Mouse (Mus musculus): ENCODE measurements around the gene Itga7. TPM values are rescaled to one million over a fixed set of nuclear protein-coding genes. Genes with fewer than 3 reads are reported as not detected.
"Not testable (repeated sequence)": the region's sequence is repeated elsewhere in the genome, so short reads cannot be mapped to it uniquely, and the experiment has no call there.

Itga7 gene
- polyA plus RNA-seq, 1 experiment: 12.6 TPM

GRCm38 (mm10) chr10:128972841-128973240 is 39.2 kb downstream of the Itga7 start:
- no peak for DNase-seq (ENCODE audit: low read depth, low spot score)
- WGBS: 77% methylated on average over 4 of the region's 4 CpGs

- 59% methylated on average over 3 of the region's 3 CpGs for WGBS
- DNase-seq (ENCODE audit: low read depth, low spot score): no peak
These were observed 42.8 kb downstream of the Itga7 start for GRCm38 (mm10) chr10:128976395-128976794.

- no peak for DNase-seq (ENCODE audit: low read depth, low spot score)
These were observed 44.0 kb downstream of the Itga7 start for GRCm38 (mm10) chr10:128977522-128978114.

DNA sequence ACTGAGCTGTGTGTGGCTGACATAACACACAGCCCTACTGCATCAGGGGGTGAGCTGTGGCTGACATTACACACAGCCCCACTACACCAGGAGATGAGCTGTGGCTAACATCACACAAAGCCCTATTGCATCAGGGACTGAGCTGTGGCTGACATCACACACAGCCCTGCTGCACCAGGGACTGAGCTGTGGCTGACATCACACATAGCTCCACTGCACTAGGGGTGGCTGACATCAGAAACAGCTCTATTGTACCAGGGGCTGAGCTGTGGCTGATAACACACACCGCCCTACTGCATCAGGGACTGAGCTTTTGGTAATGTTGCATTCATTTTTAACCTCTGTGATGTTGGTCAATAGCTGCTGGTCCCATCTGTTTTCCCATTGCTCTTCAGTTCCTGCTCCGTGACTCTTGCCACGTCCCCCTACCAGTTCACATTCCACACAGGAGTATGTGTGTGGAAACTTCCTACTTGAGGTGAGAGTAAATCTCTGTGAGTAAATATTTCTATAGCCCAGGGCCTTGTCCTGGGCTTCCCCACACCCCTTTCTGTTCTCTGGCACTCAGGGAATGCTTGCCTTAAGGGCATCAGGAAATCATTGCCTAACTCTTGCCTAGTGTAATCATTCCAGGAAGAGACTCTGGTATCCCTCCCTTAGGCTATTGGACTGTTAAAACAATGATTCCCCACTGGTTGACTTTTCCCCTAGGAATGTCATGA is 47.2 kb downstream of the Itga7 start:
- no peak for DNase-seq (ENCODE audit: low read depth, low spot score)
- WGBS: 56% methylated on average over 3 of the region's 3 CpGs

More at GRCm38 (mm10) chr10:128977522-128978114, 44.0 kb downstream of the Itga7 start:
- 8% methylated on average over 9 of the region's 9 CpGs for WGBS

- 79% methylated on average over 1 of the region's 1 CpGs for WGBS
- not testable (repeated sequence) for DNase-seq (ENCODE audit: low read depth, low spot score)
These were observed 55.5 kb downstream of the Itga7 start, which contains the start of gene Olfr9 for GRCm38 (mm10) chr10:128989131-128989530. Gene Olfr9, plus strand, starts transcription at chr10:128989431.

DNA sequence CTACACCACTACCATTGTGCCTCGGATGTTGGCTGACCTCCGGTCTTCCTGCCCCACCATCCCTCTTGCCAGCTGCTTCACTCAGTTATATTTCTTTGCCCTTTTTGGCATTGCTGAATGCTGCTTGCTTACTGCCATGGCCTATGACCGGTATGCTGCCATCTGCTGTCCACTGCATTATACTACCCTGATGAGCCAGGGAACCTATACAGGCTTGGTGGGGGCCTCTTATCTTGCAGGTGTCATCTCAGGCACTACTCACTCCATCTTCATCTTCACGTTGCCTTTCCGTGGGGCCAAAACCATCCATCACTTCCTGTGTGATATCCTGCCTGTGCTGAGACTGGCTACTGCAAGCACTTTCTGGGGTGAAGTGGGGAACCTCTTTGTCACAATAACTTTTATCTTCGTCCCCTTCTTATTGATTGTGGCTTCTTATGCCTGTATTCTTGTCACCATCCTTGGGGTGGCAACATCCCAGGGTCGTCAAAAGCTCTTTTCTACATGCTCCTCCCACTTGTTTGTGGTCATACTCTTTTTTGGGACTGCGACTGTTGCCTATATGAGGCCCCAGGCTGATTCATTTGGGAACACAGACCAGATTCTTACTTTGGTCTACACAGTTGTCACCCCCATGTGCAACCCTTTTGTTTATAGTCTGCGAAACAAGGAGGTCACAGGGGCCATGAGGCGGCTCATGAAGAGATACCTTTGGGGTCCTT is 56.7 kb downstream of the Itga7 start:
- WGBS: 55% methylated on average over 7 of the region's 10 CpGs

GRCm38 (mm10) chr10:128990994-128991393 is 57.4 kb downstream of the Itga7 start:
- DNase-seq (ENCODE audit: low read depth, low spot score): no peak

More for the DNA sequence above, 56.7 kb downstream of the Itga7 start:
- DNase-seq (ENCODE audit: low read depth, low spot score): not testable (repeated sequence)

- no peak for DNase-seq (ENCODE audit: low read depth, low spot score)
- WGBS: 88% methylated on average over 1 of the region's 1 CpGs
These were observed 62.2 kb downstream of the Itga7 start for GRCm38 (mm10) chr10:128995796-128996195.

- no peak for DNase-seq (ENCODE audit: low read depth, low spot score)
- 65% methylated on average over 4 of the region's 4 CpGs for WGBS
These were observed 63.0 kb downstream of the Itga7 start for GRCm38 (mm10) chr10:128996523-128997040.

DNA sequence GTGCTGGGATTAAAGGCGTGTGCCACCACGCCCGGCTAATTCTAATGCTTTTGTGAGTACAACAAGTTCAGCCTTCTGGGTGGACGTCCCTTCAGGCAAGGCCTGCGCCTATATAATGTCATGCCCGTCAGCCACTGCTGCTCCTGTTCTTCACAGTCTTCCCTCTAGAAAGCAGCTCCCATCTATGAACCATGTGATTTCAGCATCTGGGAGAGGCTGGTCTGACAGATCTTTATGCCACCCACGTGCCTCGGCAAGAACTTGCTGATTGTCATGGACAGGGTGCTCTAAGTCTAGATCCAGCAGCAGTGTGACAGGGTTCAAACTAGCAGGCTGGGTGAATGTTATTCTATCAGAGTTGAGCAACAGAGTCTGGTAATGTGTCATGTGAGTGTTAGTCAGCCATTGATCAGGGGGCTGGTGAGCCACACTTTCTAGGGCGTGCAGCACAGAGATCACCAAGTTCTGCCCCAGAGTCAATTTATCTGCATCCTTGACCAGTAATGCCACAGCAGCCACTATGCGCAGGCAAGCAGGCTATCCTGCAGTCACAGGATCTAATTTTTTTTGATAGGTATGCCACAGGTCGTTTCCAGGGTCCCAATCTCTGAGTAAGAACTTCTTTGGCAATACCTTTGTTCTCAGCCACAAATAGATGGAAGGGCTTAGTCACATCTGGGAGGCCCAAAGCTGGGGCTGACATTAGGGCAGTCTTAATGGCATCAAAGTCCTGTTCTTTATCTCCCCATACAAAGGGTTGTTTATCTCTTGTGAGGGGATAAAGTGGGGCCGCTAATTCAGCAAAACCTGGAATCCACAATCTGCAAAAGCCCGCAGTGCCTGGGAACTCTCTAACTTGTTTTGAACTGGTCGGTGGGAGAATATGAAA is 70.7 kb downstream of the Itga7 start:
- WGBS: 72% methylated on average over 14 of the region's 14 CpGs

More for the DNA sequence above, 70.7 kb downstream of the Itga7 start:
- DNase-seq (ENCODE audit: low read depth, low spot score): no peak

Other genes starting within 250 kb of the Itga7 start
- gene Rab5b, start 237.6 kb upstream of the Itga7 start, polyA plus RNA-seq (2012; rRNA removed): 45.2 and 53.9 TPM in 2 replicates
- gene Pmel, start 229.6 kb upstream of the Itga7 start, polyA plus RNA-seq (2012; rRNA removed): 2.6 and 2.8 TPM in 2 replicates
- gene Cdk2, start 228.8 kb upstream of the Itga7 start, polyA plus RNA-seq (2012; rRNA removed): 25.9 and 27.0 TPM in 2 replicates
- gene Dgka, start 189.0 kb upstream of the Itga7 start, polyA plus RNA-seq (2012; rRNA removed): 88.1 and 115 TPM in 2 replicates
- gene Pym1, start 185.9 kb upstream of the Itga7 start, polyA plus RNA-seq (2012; rRNA removed): 26.2 and 26.5 TPM in 2 replicates
- gene Mmp19, start 142.9 kb upstream of the Itga7 start, polyA plus RNA-seq (2012; rRNA removed): 2.9 and 3.1 TPM in 2 replicates
- gene Dnajc14, start 129.8 kb upstream of the Itga7 start, polyA plus RNA-seq (2012; rRNA removed): 17.7 and 18.7 TPM in 2 replicates
- gene Tmem198b, start 129.4 kb upstream of the Itga7 start, polyA plus RNA-seq (2012; rRNA removed): 8.6 and 9.2 TPM in 2 replicates
- 6.2 and 6.4 TPM in 2 replicates for gene Sarnp, start 116.5 kb upstream of the Itga7 start, polyA plus RNA-seq (2012; rRNA removed)
- gene Ormdl2, start 112.2 kb upstream of the Itga7 start, polyA plus RNA-seq (2012; rRNA removed): 135 and 144 TPM in 2 replicates
- 0.98 and 1.2 TPM in 2 replicates for gene Gdf11, start 42.1 kb upstream of the Itga7 start, polyA plus RNA-seq (2012; rRNA removed)
- gene Cd63, start 32.8 kb upstream of the Itga7 start, polyA plus RNA-seq (2012; rRNA removed): 130 and 137 TPM in 2 replicates
- 19.0 and 19.3 TPM in 2 replicates for gene Rdh5, start 10.9 kb upstream of the Itga7 start, polyA plus RNA-seq (2012; rRNA removed)
- gene Bloc1s1, start 9.8 kb upstream of the Itga7 start, polyA plus RNA-seq (2012; rRNA removed): 126 and 147 TPM in 2 replicates
- 34.5 and 82.9 TPM in 2 replicates for gene Mettl7b, start 27.2 kb downstream of the Itga7 start, polyA plus RNA-seq (2012; rRNA removed)
- not detected in 2 replicates for gene Olfr9, start 55.6 kb downstream of the Itga7 start, polyA plus RNA-seq (2012; rRNA removed)
- not detected in 2 replicates for gene Olfr763, start 77.0 kb downstream of the Itga7 start, polyA plus RNA-seq (2012; rRNA removed)
- not detected in 2 replicates for gene Olfr764-ps1, start 106.1 kb downstream of the Itga7 start, polyA plus RNA-seq (2012; rRNA removed)
- not detected in 2 replicates for gene Olfr765, start 116.2 kb downstream of the Itga7 start, polyA plus RNA-seq (2012; rRNA removed)
- not detected in 2 replicates for gene Olfr766-ps1, start 135.2 kb downstream of the Itga7 start, polyA plus RNA-seq (2012; rRNA removed)
- not detected in 2 replicates for gene Olfr767, start 149.1 kb downstream of the Itga7 start, polyA plus RNA-seq (2012; rRNA removed)
- not detected in 2 replicates for gene Olfr768, start 165.6 kb downstream of the Itga7 start, polyA plus RNA-seq (2012; rRNA removed)
- not detected in 2 replicates for gene Olfr769, start 184.0 kb downstream of the Itga7 start, polyA plus RNA-seq (2012; rRNA removed)
- gene Olfr770, start 205.2 kb downstream of the Itga7 start, polyA plus RNA-seq (2012; rRNA removed): not detected in 2 replicates
- gene Olfr771, start 230.9 kb downstream of the Itga7 start, polyA plus RNA-seq (2012; rRNA removed): not detected in 2 replicates
- not detected in 2 replicates for gene Olfr772, start 244.1 kb downstream of the Itga7 start, polyA plus RNA-seq (2012; rRNA removed)